Mouse (Mus musculus) stomach, postnatal 0 days (tissue): ENCODE data around the gene Cav1.

Source experiments
- CTCF ChIP-seq: IDR thresholded peaks from 2 replicates; pipeline ENCODE4 v1.5.1; 2016; ENCODE audit warnings: antibody characterized with exemption, low read depth, mild to moderate bottlenecking, moderate library complexity
- EP300 ChIP-seq: optimal IDR thresholded peaks from 2 replicates; pipeline ENCODE3; 2016; ENCODE audit warnings: antibody characterized with exemption

GRCm38 (mm10) chr6:17363446-17364179 is 57.5 kb downstream of the Cav1 start:
- no peak for TF ChIP-seq CTCF
- TF ChIP-seq EP300: no peak
